Mouse (Mus musculus): ENCODE data around the gene Dennd5a.

DNA sequence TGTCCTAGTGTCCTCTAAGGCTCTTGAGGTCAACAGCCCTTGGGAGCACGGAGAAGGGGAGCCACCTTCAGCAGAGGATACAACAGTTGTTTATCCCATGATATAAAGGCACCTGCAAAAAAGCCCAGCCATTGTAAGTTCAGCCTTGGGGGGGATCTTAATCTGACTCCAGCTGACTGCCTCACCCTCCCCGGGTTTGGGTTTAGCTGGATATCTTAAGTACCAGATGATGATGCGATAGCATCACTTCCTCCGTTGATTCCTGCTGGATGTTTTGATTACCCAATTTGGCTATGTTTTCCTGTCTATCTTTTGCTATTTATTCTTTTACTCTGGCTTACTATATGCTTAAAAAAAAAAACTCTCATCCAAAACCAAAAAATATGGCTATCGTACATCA is 89.0 kb downstream of the Dennd5a start:
- TF ChIP-seq CTCF (IDR thresholded peaks at IDR 0.05; ENCODE audit: extremely low read depth, insufficient read depth, low read length), result no peak
- no peak for TF ChIP-seq POLR2A (IDR thresholded peaks at IDR 0.05; ENCODE audit: extremely low read depth, insufficient read depth, low read length)
